Mouse (Mus musculus): ENCODE results near the gene Dgkb. TPM values are rescaled to one million over a fixed set of nuclear protein-coding genes. Genes with fewer than 3 reads are reported as not detected.
A peak's percentile ranks its signal among the peaks of the same experiment; 100 is the strongest.

Dgkb gene
- polyA plus RNA-seq, 1 experiment from 2014 or later, result 2.1 TPM

DNA sequence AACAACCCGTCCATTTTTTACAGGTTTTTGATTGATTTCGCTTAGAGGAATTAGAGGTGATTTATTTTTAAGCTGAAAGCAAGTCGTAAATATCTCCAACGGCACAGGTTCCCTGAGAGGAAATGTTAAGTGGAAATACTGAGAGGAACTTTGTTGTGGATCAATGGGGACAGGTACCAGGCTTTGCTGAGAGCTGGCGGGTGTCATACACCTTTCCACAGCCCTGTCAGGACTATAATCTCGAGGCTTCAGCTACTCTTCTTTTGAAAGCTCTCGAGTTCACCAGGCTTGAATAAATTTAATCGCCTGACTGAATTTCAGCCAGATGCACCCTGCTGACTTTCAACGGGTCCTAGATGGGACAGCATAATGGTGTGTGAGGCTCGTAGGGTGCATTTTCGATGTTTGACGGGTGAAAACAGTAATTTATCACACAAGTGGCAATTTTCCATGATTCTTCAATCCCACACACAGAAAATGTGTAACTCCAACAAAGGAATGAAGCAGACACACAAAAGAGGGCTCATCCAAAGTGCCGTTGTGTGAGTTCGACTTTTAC lies 580.3 kb downstream of the Dgkb start:
- WGBS, result 50% methylated on average over 14 of the region's 14 CpGs
- H3K27me3 ChIP-seq, result no peaks in the 10 kb centered on the region
- no peak overlapping the region for H3K9ac ChIP-seq (replicated peaks)
- no peak overlapping the region for H3K4me3 ChIP-seq (replicated peaks)
- no peak overlapping the region for H3K4me2 ChIP-seq (replicated peaks)
- no peak overlapping the region for H3K27ac ChIP-seq
- H3K4me1 ChIP-seq (replicated peaks), result 0 out of 2 replicates have a peak, but pooled peaks cover 4% of the 10 kb centered on the region
- no peaks in the 10 kb centered on the region for H3K9me3 ChIP-seq
- ATAC-seq, result peak; percentile 65; the same call in 1 of the 2 replicates
- H3K36me3 ChIP-seq, result no peaks in the 10 kb centered on the region

DNA sequence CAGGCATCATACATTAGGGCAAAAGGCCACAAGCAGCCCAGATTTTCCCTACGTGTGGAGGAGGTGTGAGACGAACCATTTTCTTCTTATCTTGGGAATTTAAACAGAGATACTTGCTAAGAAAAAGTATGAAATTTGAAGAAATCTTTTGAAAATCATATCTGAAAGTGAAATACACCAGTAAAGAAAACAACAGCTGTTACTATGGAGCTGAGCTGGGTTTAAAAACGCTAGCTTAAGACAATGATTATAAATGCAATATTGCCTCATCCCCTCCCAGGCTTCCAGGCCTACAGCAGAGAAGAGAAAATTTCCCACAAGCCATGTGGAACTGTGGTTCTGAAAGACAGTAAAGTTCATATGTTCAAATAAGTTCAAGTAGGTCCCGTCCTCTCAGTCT lies 582.6 kb downstream of the Dgkb start:
- 87% methylated on average over 4 of the region's 4 CpGs for WGBS
- no peaks in the 10 kb centered on the region for H3K9me3 ChIP-seq
- H3K27ac ChIP-seq, result no peak overlapping the region
- H3K4me3 ChIP-seq (replicated peaks), result no peak overlapping the region
- H3K9ac ChIP-seq (replicated peaks), result no peak overlapping the region
- H3K4me1 ChIP-seq (replicated peaks), result 0 out of 2 replicates have a peak, but pooled peaks cover 4% of the 10 kb centered on the region
- H3K4me2 ChIP-seq (replicated peaks), result no peak overlapping the region
- no peak for ATAC-seq
- H3K27me3 ChIP-seq, result no peaks in the 10 kb centered on the region
- H3K36me3 ChIP-seq, result no peaks in the 10 kb centered on the region

DNA sequence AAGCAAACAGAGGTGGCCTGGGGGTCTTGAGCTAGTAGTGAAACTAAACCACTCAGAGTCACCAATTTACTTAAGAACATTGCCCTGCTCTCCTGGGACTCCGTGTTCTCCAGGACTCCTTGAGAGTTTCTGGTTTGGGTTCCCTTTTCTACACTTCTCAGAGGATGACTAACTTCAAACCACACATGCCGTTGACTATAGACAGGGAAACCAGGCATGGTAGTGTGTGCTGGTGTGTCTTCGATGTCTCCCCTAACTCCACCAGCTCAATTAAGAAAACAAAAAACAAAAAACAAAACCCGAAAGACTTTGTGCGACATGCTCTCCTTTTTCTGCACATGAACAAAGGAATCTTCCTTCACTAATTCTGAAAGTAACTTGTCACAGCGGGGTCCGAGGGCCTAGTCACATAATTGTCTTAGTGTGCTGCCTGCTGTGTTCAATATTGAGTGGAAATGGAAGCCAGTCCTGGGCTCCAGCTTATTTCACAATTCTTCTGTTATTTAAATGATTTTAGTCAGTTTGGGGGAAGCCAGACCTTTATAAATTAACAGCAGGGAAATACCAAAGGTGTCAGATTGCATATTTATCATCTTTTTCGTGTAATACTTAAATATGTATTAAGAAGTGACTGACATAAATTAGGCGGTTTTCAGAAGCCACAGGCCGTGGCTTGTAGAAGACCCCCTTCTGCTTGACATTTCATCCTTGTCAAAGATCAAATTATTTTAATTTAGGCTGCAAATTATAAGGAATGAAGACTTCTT lies 618.0 kb downstream of the Dgkb start:
- 15% methylated on average over 10 of the region's 10 CpGs for whole genome bisulfite sequencing
- no peaks in the 10 kb centered on the region for H3K9me3 ChIP-seq
- no peak overlapping the region for H3K4me3 ChIP-seq (replicated peaks)
- no peaks in the 10 kb centered on the region for H3K36me3 ChIP-seq
- H3K4me2 ChIP-seq (replicated peaks), result 0 out of 2 replicates have a peak overlapping the region, but pooled peaks have one; percentile 6
- no peak overlapping the region for H3K27ac ChIP-seq
- no peak overlapping the region for H3K9ac ChIP-seq (replicated peaks)
- H3K4me1 ChIP-seq (replicated peaks), result peaks cover 11% of the 10 kb centered on the region
- no peaks in the 10 kb centered on the region for H3K27me3 ChIP-seq
- peak; percentile 91 for ATAC-seq

DNA sequence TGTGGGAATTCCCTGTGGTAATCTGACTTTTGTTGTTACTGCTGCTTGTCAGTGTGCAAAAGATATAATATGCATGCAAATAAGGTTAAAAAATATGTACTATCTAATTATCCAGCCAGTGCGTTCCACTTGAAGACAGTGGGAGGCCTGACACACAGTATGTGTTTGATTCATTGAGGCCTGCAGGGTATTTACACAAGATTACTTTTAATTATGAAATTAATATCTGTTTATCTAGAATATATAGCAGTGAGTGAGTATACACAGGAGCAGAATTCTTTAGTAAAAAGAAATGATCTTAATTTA lies 618.6 kb downstream of the Dgkb start:
- H3K27me3 ChIP-seq, result no peaks in the 10 kb centered on the region
- peaks cover 11% of the 10 kb centered on the region for H3K4me1 ChIP-seq (replicated peaks)
- no peaks in the 10 kb centered on the region for H3K36me3 ChIP-seq
- no peak overlapping the region for H3K4me2 ChIP-seq (replicated peaks)
- 22% methylated on average over 1 of the region's 1 CpGs for WGBS
- H3K27ac ChIP-seq, result no peak overlapping the region
- ATAC-seq, result peak; percentile 86
- no peak overlapping the region for H3K4me3 ChIP-seq (replicated peaks)
- no peaks in the 10 kb centered on the region for H3K9me3 ChIP-seq
- no peak overlapping the region for H3K9ac ChIP-seq (replicated peaks)

DNA sequence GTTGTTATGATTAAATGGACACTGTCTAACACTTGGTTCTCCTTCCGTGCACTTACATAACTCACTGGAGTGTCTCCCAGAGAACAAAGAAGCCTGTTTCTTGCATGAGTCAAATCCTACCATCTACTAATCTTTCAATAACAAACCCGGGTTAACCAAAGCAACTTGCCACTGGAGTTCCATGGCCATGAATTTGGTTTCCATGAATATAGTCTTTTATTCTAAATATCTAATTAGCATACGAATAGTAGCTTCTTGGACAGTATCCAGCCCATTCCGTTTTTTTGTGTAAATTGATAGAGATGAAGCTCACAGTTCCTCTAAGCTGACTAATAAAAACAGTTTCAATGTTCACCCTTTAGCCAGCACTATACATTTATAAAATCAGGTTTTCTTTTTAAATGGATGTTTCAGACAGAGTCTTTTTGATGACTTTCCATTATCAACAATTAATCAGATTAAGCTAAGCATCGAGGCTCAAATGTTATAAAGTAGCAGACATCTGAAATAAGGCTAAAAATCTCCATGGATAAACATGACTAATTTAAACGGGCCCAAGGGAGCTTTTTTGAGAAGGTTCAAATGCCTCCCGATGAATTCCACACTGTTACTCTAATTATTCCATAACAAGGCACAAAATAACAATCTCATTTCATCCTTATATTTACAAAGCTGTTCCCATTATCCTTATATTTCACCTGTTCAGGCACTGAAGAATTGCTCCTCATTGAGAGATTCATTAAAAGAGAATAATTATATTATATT lies 633.0 kb downstream of the Dgkb start:
- ATAC-seq, result peak; percentile 82
- Histone ChIP-seq H3K27me3 (no peaks in the 10 kb centered on the region), H3K9ac (replicated peaks) (no peak overlapping the region), H3K4me2 (replicated peaks) (no peak overlapping the region), H3K27ac (no peak overlapping the region), H3K4me3 (replicated peaks) (no peak overlapping the region), H3K36me3 (no peaks in the 10 kb centered on the region), H3K9me3 (no peaks in the 10 kb centered on the region), H3K4me1 (replicated peaks) (no peaks in the 10 kb centered on the region)
- 22% methylated on average over 7 of the region's 7 CpGs for WGBS

DNA sequence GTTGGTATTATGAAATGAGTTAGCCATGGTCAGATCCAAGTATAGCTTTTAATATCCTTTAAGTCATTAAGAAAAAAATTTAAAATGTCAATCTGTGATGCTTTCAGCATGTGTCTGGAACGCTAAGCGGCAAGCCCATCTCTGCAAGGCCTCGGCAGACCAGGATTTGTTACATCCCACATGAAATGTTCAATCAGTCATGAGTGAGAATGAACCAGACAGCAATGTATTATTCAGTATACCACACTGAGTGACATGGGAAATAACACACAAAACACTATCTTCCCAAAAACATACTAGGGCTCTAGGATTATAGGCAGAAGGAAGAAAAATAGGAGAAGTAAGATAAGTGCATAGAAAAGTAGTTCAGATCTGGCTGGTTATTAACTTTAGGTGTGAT lies 634.2 kb downstream of the Dgkb start:
- 0 out of 2 replicates have a peak, but pooled peaks have one; percentile 47 for ATAC-seq
- Histone ChIP-seq H3K9ac (replicated peaks) (no peak overlapping the region), H3K36me3 (no peaks in the 10 kb centered on the region), H3K9me3 (no peaks in the 10 kb centered on the region), H3K4me3 (replicated peaks) (no peak overlapping the region), H3K27me3 (no peaks in the 10 kb centered on the region), H3K4me2 (replicated peaks) (no peak overlapping the region), H3K27ac (no peak overlapping the region), H3K4me1 (replicated peaks) (no peaks in the 10 kb centered on the region)
- 47% methylated on average over 3 of the region's 3 CpGs for WGBS

DNA sequence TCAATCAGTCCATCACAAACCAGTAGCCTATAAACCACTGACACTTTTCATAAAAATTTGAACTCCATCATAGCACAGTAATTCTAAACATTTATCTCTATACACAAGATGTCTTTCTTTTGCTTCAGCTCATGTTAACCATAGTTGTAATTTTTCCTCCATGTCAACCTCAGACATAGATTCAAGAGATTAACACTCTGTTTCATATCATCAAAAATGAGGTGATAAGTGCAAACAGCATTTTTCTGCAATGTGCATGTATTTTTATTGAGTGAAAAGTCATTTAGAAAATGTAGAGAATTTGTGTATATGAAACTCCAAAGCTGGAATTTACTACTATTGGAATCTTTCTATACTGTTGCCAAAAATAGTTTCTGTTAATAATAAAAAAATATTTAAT lies 650.7 kb downstream of the Dgkb start:
- no peaks in the 10 kb centered on the region for H3K27me3 ChIP-seq
- no peaks in the 10 kb centered on the region for H3K9me3 ChIP-seq
- no peaks in the 10 kb centered on the region for H3K4me1 ChIP-seq (replicated peaks)
- no peak overlapping the region for H3K27ac ChIP-seq
- ATAC-seq, result no peak
- H3K36me3 ChIP-seq, result no peaks in the 10 kb centered on the region
- no peak overlapping the region for H3K9ac ChIP-seq (replicated peaks)
- H3K4me2 ChIP-seq (replicated peaks), result no peak overlapping the region
- H3K4me3 ChIP-seq (replicated peaks), result no peak overlapping the region

DNA sequence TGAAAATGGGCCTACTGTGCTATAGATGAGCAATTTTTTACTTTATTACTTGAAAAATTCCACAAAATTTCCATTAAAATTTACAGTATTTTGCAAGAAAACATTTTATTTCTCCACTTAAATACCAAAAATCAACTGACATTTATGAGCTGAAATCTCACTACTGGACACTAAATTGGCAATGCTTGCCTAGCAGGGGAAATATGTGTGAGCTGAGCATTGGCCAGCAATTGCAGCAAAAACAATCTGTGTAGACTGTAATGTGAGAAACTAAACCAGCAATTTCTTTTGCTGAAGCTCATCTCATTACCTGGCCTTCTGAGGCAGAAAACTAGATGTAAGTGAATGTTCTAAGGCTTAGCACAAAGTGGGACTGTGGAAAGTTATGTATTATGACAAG lies 651.1 kb downstream of the Dgkb start:
- H3K9me3 ChIP-seq, result no peaks in the 10 kb centered on the region
- H3K27ac ChIP-seq, result no peak overlapping the region
- H3K36me3 ChIP-seq, result no peaks in the 10 kb centered on the region
- H3K9ac ChIP-seq (replicated peaks), result no peak overlapping the region
- no peak overlapping the region for H3K4me3 ChIP-seq (replicated peaks)
- H3K4me2 ChIP-seq (replicated peaks), result no peak overlapping the region
- no peaks in the 10 kb centered on the region for H3K4me1 ChIP-seq (replicated peaks)
- ATAC-seq, result no peak
- no peaks in the 10 kb centered on the region for H3K27me3 ChIP-seq

DNA sequence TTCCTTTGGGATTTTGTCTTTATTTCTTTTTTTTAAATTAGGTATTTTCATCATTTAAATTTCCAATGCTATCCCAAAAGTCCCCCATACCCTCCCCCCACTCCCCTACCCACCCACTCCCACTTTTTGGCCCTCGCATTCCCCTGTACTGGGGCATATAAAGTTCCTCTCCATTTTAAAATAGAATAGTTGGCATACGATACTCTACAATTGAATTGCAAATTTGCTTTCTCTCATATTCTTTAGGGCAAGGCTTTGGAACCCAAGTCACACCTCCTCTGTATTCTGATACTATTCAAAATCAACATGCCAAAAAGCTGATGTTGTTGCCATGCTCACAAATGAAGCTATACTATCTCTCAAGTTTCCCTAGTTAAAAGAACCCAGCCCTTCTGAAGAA lies 679.7 kb downstream of the Dgkb start:
- Histone ChIP-seq H3K9ac (replicated peaks) (no peak overlapping the region), H3K36me3 (no peaks in the 10 kb centered on the region), H3K9me3 (no peaks in the 10 kb centered on the region), H3K4me3 (replicated peaks) (no peak overlapping the region), H3K4me2 (replicated peaks) (no peak overlapping the region), H3K4me1 (replicated peaks) (no peaks in the 10 kb centered on the region), H3K27ac (no peak overlapping the region), H3K27me3 (no peaks in the 10 kb centered on the region)
- 45% methylated on average over 2 of the region's 2 CpGs for WGBS
- no peak; the same call in 1 of the 2 replicates for ATAC-seq

DNA sequence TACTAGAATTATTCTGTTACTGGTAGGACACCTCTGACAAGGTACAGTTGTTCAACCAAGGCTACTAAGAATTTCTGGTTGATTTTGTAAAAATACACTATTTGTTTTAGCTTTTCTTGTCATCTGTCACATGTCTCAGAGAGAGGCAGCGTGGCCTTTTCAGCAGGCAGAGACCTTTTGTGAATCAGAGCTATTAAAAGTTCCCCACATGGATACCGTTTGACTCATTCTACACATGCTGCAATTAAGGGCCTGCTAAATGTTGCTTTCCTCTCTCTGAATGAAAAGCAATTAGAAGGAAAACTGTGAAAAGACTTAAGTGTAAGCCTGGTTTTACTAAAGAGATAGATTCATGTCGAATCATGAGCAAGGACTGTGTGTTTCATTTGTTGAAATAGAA lies 683.4 kb downstream of the Dgkb start:
- no peaks in the 10 kb centered on the region for H3K36me3 ChIP-seq
- H3K9me3 ChIP-seq, result no peaks in the 10 kb centered on the region
- H3K27me3 ChIP-seq, result no peaks in the 10 kb centered on the region
- no peak overlapping the region for H3K4me2 ChIP-seq (replicated peaks)
- no peak for ATAC-seq
- WGBS, result 61% methylated on average over 3 of the region's 3 CpGs
- H3K9ac ChIP-seq (replicated peaks), result no peak overlapping the region
- no peak overlapping the region for H3K4me3 ChIP-seq (replicated peaks)
- H3K4me1 ChIP-seq (replicated peaks), result no peaks in the 10 kb centered on the region
- no peak overlapping the region for H3K27ac ChIP-seq

DNA sequence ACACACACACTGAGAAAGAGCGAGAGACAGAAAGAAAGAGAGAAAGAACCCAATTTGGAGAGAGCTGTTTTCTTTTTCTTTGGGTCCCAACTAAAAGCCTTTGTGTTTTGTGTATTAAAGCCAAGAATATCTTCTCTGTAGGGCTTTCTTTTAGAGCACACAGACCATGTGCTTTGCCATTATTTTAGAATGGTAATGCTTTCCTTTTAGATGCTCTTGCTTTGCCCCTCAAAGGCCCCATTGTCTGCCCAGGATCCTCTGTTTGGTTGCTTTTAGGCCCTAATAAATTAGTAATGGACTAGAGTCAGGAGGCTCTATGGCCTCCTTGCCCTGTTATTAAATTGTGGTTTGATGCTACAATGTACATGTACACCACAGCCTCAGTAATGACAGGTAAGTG lies 690.7 kb downstream of the Dgkb start:
- no peak overlapping the region for H3K4me3 ChIP-seq (replicated peaks)
- WGBS, result 20% methylated on average over 1 of the region's 1 CpGs
- no peaks in the 10 kb centered on the region for H3K27me3 ChIP-seq
- no peaks in the 10 kb centered on the region for H3K9me3 ChIP-seq
- H3K27ac ChIP-seq, result no peak overlapping the region
- H3K9ac ChIP-seq (replicated peaks), result no peak overlapping the region
- no peaks in the 10 kb centered on the region for H3K36me3 ChIP-seq
- no peaks in the 10 kb centered on the region for H3K4me1 ChIP-seq (replicated peaks)
- H3K4me2 ChIP-seq (replicated peaks), result no peak overlapping the region
- no peak for ATAC-seq

DNA sequence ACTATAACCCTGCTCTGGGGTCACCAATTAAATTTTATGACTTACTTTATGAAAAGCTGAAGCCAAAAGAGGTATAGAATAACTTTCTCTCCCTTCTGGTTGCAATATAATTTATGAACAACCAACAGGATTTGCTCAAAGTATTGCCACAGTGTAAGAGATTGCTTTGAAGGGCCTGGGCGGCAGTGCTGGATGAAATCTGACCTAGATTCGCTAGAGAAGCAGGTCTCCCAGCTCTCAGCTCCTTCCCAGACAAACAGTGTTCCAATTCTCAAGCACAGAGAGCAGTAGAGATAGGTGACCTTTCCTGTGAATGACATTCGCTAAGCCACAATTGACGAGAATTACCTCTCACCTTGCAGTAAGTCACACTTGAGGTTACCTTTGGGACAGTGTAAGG lies 727.9 kb downstream of the Dgkb start:
- Histone ChIP-seq H3K36me3 (no peaks in the 10 kb centered on the region), H3K4me1 (replicated peaks) (no peaks in the 10 kb centered on the region), H3K4me3 (replicated peaks) (no peak overlapping the region), H3K9ac (replicated peaks) (no peak overlapping the region), H3K27me3 (no peaks in the 10 kb centered on the region), H3K9me3 (no peaks in the 10 kb centered on the region), H3K4me2 (replicated peaks) (no peak overlapping the region), H3K27ac (no peak overlapping the region)
- no peak for ATAC-seq
- 79% methylated on average over 4 of the region's 4 CpGs for WGBS

Data from midbrain, embryonic 13.5 days (tissue).